Mouse (Mus musculus) bone marrow, adult 2 months (tissue): Measurements from ENCODE around the gene Sox5.

Source experiments
- CTCF ChIP-seq: fragments of 200-500 bp; IDR thresholded peaks from 2 replicates; pipeline ENCODE4 v1.5.1; 2011; ENCODE audit warnings: low read length, control low read depth; ENCODE audit not compliant: control insufficient read depth, insufficient read depth
- POLR2A ChIP-seq: fragments of 200-500 bp; IDR thresholded peaks from 2 replicates; pipeline ENCODE4 v1.6.1; 2011; ENCODE audit warnings: low read depth, mild to moderate bottlenecking, control low read depth, low read length, borderline replicate concordance; ENCODE audit not compliant: control insufficient read depth

DNA sequence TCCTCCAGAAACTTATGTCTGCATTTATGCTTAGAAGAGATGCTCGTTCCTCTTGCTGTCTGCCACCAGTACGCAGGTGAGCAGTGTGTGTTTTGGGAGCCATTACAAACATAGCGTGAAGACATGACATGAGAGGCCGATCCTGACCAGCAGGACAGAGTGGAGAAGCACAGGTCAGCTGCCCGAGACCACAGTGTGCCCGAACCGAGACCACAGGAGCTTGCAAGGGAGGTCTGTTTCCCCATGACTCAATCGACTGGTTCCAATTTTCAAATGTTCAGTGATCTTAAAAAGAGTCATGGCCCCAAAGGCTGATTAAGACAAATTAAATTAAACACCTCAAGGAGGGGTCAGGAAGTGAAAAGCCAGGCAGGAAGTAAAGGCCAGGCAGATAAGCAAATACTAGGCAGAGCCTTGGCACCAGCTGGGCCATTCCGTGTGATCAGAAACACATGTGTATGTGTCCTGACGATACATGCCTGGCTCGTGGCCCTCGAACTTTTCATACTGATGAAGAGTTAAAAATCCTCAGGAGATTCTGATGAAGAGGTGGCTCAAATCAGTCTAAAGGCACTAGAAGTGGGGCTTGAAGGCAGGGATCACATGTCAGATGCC lies 58.1 kb downstream of the Sox5 start:
- TF ChIP-seq POLR2A (no peak), CTCF (no peak)
